Mouse (Mus musculus) right cerebral cortex, postnatal 36 days (tissue): ENCODE results near the gene St3gal5.

Experiments used
- DNase-seq, 2 experiments: peaks; one replicate each; pipeline ENCODE4 v3.0.0; 2022; ENCODE audit warnings: low spot score in 2 of 2, mixed read lengths in 1 of 2

The St3gal5 gene

GRCm38 (mm10) chr6:72098021-72098655 lies 746 bp downstream of the St3gal5 start:
- no peak for DNase-seq

- DNase-seq = no peak
These were observed 1.3 kb downstream of the St3gal5 start for GRCm38 (mm10) chr6:72098691-72099090.

- DNase-seq = no peak
These were observed 1.9 kb downstream of the St3gal5 start for GRCm38 (mm10) chr6:72099281-72099680.

- DNase-seq = no peak
These were observed 2.8 kb downstream of the St3gal5 start for GRCm38 (mm10) chr6:72100171-72100570.

DNA sequence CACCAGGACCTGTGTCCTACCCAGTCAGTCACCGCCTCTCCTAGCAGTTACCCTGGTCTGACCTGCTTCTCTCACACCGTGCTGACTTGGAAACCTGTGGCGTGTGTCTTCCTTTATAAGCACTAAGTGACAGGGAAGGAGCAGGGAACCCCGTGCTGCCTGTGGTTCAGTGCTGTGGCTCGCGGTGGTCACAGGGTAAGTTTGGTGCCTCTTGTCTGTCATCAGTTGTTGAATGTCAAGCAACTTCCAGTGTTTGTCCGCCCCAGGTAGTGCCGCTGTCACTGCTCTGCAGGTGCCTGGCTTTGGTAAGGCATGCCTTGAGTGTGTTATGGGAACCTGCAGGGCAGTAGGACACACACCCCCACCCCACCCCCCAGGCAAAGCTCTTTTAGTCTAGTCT lies 3.5 kb downstream of the St3gal5 start:
- no peak for DNase-seq

- DNase-seq = no peak
These were observed 4.0 kb downstream of the St3gal5 start for GRCm38 (mm10) chr6:72101386-72101785.

- DNase-seq = no peak
These were observed 4.7 kb downstream of the St3gal5 start for GRCm38 (mm10) chr6:72102066-72102465.

DNA sequence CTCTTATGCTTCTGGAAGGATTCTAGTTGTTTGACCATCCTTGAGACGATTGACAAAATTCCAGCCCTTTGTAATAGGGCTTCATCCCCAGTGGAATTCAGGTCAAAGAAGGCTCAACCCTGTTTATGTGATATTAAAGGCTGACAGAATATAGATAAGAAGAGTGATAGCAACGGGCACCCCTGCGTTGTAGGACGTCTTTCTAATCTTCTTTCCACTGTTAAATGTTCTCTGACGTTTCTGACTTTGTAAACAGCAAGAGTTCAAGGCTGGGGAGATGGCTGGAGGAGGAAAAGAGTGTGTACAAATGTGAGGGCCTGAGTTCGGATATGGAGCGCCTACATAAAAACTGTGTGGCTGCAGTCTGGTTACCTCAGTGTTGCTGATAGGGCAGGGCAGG lies 7.1 kb downstream of the St3gal5 start:
- no peak for DNase-seq

- DNase-seq = peak in 1 of 2 experiments; percentile 49
These were observed 11.8 kb downstream of the St3gal5 start for GRCm38 (mm10) chr6:72108941-72109892.

- DNase-seq = no peak
These were observed 13.2 kb downstream of the St3gal5 start for GRCm38 (mm10) chr6:72110577-72110976.

DNA sequence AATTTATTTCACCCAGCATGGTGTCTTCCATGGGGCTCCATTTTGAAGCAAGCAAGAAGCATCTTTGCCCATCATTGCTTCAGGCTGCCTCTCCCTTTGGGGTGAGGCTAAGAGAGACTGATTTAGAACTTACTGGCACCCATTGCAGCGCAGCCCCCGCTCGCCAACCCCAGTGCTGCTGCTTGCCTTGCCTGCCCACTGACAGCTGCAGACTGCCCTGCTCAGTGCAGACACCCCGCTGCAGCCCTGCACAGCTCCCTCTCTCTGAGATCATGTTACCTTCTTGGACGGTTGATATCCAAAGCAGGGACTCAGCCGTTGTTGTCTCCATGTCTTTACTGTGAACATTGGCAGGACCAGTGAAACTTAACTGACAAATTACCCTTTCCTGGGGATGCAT lies 15.2 kb downstream of the St3gal5 start:
- peak in 1 of 2 experiments; percentile 70 for DNase-seq

GRCm38 (mm10) chr6:72113093-72113702 lies 15.8 kb downstream of the St3gal5 start:
- DNase-seq = no peak

DNA sequence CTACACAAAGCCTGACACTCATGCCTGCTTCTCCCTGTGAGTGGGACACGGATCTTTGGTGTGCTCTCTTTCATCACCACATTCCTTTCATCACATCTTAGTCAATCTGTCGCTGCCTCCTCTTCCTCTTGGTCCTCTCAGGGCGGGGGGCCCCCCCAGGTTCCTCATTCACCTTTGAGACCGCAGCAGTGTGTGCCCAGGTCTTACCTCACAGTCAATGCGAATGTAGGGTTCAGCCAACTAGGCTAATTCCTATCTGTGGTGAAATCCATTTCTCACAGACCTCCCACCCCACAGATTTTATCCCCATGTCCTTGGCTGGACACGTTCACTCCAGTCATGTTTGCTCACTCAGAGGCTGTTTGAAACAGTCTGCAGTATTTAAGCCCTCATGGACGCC lies 17.5 kb downstream of the St3gal5 start:
- no peak for DNase-seq

DNA sequence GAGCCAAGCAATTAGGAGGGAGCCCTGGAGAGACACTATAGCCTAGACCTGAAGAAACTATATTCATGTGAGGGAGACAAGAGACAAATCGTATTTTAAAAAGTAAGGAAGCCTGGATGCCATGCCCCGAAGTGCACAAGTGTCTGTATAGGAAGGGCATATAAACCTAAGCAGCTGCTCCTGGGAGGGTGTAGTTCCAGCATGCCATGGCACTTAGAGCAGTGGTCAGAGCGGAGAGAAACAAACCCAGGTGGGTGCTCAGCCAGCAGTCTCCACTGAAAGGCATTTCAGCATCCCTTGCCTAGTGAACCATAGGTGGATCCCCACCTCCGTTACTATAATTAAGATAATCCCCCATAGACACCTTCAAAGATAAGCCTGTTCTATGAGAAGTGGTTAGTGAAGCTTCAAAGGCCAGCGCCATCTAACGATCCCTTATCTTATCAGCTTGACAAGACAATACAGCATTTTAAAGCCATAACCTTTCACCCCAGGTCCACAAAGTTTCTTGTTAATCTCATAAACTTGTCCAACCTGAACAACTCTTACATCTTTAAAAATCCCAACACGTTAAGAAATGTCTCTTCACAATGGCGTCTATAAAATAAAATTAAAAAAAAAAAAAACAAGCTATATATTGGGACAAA lies 20.1 kb downstream of the St3gal5 start:
- DNase-seq = no peak

GRCm38 (mm10) chr6:72119870-72120269 lies 22.5 kb downstream of the St3gal5 start:
- DNase-seq = no peak

GRCm38 (mm10) chr6:72121301-72121700 lies 23.9 kb downstream of the St3gal5 start:
- no peak for DNase-seq

DNA sequence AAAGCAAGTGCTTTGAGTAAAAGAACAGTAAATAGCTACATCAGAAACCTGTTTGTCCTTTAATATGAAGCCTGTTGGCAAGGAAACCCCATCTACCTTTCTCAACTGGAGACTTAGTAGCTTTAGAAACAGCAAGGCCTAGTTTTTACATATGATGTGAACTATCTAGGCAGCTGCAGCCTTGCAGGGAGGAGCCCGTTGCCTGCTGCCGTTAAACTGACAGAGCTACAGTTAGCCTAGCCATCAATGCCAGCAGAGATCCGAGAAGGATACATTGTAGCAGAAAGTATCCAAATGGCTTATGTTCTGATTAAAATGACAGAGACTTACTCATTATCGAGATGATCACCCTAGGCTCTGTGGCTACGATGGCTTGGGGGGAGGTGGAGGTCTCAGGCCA lies 25.1 kb downstream of the St3gal5 start:
- no peak for DNase-seq

DNA sequence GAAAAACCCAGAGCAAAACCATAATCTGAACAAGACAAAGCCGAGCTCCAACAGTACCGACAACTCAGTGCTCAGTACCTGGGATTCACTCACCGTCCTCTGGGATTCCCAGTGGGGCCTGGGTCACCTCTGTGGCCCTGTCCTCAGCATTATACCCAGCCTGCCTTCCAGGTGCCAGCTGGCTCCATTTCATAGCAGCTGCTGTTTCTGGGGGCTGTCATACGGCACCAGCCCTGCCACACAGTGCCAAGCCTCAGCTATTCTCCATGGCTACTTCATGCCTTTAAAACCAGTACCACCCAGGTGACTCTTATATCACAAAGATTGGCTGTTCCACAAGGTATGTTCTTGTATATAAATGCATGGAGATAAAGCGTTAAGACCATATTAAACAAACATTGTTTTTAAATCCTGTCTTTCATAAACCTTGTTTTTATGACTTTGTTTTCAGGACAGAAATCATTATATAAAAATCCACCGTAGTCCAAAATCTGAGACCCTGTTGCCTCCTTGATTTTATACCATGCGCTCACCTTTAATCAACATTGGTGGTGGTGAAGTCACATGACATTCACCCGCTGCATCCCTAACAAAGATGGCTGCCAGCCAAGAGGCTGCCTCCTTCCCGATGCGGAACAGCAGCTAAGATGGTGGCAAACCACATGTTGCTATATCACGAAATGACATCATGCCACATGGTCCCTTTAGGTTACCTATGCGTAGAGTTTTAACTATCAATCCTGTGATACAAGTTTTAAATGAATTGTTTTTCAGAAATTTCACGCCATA lies 27.1 kb downstream of the St3gal5 start:
- no peak for DNase-seq

GRCm38 (mm10) chr6:72126128-72126917 lies 28.9 kb downstream of the St3gal5 start:
- no peak for DNase-seq

GRCm38 (mm10) chr6:72130056-72130455 lies 32.7 kb downstream of the St3gal5 start:
- no peak for DNase-seq
